Mouse (Mus musculus) neural tube, embryonic 12.5 days (tissue): ENCODE results near the gene Astn2. TPM values are rescaled to one million over a fixed set of nuclear protein-coding genes. Genes with fewer than 3 reads are reported as not detected.
A peak's percentile ranks its signal among the peaks of the same experiment; 100 is the strongest.

Experiments
- ATAC-seq: fragments of 200-750 bp; cut with Nextera tagmentation; 2 replicates; pipeline ENCODE4 v1.8.0; 2017; ENCODE audit warnings: low read depth, mild to moderate bottlenecking, moderate TSS enrichment, moderate library complexity; ENCODE audit not compliant: low FRiP score
- H3K27ac ChIP-seq: fragments of 300-500 bp; sonication (generic); 2 replicates; pipeline ENCODE4 v1.5.1; 2016
- H3K27me3 ChIP-seq: fragments of 300-500 bp; sonication (generic); replicated peaks from 2 replicates; pipeline ENCODE4 v1.6.1; 2016; ENCODE audit warnings: mild to moderate bottlenecking
- H3K36me3 ChIP-seq: fragments of 300-500 bp; sonication (generic); 2 replicates; pipeline ENCODE4 v1.6.1; 2016; ENCODE audit warnings: mild to moderate bottlenecking
- H3K4me1 ChIP-seq: fragments of 300-500 bp; sonication (generic); 2 replicates; pipeline ENCODE4 v1.6.1; 2016
- H3K4me2 ChIP-seq: fragments of 300-500 bp; sonication (generic); replicated peaks from 2 replicates; pipeline ENCODE4 v1.6.1; 2016; ENCODE audit warnings: mild to moderate bottlenecking
- H3K4me3 ChIP-seq: fragments of 300-500 bp; sonication (generic); 2 replicates; pipeline ENCODE4 v1.5.1; 2016
- H3K9ac ChIP-seq: fragments of 300-500 bp; sonication (generic); 2 replicates; pipeline ENCODE4 v1.6.1; 2016; ENCODE audit warnings: mild to moderate bottlenecking
- H3K9me3 ChIP-seq: fragments of 300-500 bp; sonication (generic); 2 replicates; pipeline ENCODE4 v1.6.1; 2016; ENCODE audit warnings: mild to moderate bottlenecking
- WGBS: fragments of 180-500 bp; shearing (Covaris S2); methylation state at CpG from one replicate; pipeline ENCODE4 v1.1.7; 2016; 5-methylcytosine and 5-hydroxymethylcytosine counted together
- polyA plus RNA-seq: library from polyadenylated mRNA; unstranded; fragments of >200 nt; fragmentation: Nextera tagmentation; extraction: Ambion mirVana; gene quantifications from 2 replicates; pipeline ENCODE4 v1.2.1, GENCODE M21; 2016

The Astn2 gene
- polyA plus RNA-seq, 1 experiment from 2014 or later: 1.9 TPM

DNA sequence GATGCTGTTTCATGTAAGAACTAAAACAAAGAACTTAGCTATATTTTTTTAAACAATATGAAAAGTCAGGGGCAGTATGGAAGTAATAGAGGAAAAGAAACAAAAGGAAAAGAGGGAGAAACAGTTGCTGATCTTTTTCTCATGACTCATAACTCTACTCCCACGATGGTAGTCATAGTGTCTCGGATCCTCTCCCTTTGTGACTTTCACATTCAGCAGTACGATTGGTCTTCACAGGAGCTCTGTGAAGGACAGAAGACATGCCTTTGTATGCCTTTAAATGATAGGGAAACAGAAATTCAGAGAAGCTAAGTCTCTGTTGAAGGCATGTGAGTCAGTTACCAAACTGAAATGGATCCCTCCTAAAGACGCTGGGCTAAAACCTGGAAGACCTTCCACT lies 173.7 kb downstream of the Astn2 start:
- no peak overlapping the region for H3K27ac ChIP-seq
- 89% methylated on average over 4 of the region's 4 CpGs for WGBS
- H3K36me3 ChIP-seq: no peaks in the 10 kb centered on the region
- H3K4me1 ChIP-seq: no peaks in the 10 kb centered on the region
- no peak overlapping the region for H3K4me3 ChIP-seq
- no peak overlapping the region for H3K9ac ChIP-seq
- ATAC-seq: no peak
- no peak overlapping the region for H3K4me2 ChIP-seq
- H3K9me3 ChIP-seq: no peaks in the 10 kb centered on the region
- no peaks in the 10 kb centered on the region for H3K27me3 ChIP-seq

DNA sequence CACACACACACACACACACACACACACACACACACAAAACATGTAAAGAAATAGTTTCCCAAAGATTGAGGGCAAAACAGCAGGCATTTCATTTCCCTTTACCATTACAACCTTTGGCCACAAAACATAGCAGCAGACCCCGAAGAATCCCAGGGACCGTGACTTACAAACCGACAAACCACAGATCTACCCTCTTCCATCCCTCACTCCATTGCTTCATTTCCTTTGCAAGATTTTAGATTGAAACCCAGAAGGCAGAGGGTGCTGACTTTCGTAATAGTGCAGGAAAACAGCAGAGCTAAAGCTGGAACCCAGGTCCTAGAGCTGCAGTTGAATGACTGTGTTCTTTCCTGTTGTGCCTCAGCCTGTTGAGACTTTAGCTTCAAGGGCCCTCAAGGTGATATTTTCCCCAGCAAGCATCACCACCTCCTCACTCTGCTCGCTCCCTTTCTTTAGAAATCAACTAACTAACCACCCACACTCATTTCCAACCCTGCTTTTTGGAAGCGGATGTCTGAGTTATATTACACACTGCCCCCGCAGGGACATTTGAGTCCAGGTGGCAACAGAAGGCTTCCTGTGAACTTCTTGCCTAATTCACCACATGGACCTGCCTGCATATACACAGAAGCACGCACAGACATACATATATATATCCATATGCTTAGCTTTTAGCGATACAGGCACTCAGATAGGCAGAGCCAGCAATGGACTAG lies 181.7 kb downstream of the Astn2 start:
- ATAC-seq: no peak
- no peaks in the 10 kb centered on the region for H3K9me3 ChIP-seq
- H3K4me3 ChIP-seq: no peak overlapping the region
- WGBS: 91% methylated on average over 9 of the region's 9 CpGs
- H3K27ac ChIP-seq: no peak overlapping the region
- no peak overlapping the region for H3K9ac ChIP-seq
- no peaks in the 10 kb centered on the region for H3K36me3 ChIP-seq
- no peaks in the 10 kb centered on the region for H3K4me1 ChIP-seq
- no peak overlapping the region for H3K4me2 ChIP-seq
- no peaks in the 10 kb centered on the region for H3K27me3 ChIP-seq

DNA sequence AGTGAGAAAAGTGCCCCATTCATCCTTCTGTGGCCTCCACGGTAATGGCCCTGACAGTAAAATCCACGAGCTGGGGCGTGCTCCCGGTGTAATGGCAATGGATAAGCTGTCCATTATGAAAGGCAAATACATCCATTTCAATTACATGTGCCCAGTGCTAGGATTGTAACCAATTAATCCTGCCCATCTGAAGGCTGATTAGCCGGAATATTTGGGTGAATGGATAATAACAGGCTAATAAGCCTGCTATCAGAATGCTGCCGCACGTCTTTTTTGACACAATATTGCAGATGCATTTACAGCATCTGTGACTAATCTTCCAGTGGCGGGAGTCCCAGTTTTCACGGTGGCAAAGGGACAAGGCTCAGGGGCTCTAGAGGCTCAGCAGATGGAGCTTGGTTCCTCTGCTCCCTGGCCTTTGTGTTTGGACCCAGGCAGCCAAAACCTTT lies 189.2 kb downstream of the Astn2 start:
- no peak for ATAC-seq
- H3K4me2 ChIP-seq: no peak overlapping the region
- H3K4me1 ChIP-seq: no peaks in the 10 kb centered on the region
- H3K27me3 ChIP-seq: no peaks in the 10 kb centered on the region
- no peak overlapping the region for H3K27ac ChIP-seq
- H3K9me3 ChIP-seq: no peaks in the 10 kb centered on the region
- WGBS: 66% methylated on average over 9 of the region's 9 CpGs
- no peak overlapping the region for H3K9ac ChIP-seq
- H3K36me3 ChIP-seq: no peaks in the 10 kb centered on the region
- H3K4me3 ChIP-seq: no peak overlapping the region

DNA sequence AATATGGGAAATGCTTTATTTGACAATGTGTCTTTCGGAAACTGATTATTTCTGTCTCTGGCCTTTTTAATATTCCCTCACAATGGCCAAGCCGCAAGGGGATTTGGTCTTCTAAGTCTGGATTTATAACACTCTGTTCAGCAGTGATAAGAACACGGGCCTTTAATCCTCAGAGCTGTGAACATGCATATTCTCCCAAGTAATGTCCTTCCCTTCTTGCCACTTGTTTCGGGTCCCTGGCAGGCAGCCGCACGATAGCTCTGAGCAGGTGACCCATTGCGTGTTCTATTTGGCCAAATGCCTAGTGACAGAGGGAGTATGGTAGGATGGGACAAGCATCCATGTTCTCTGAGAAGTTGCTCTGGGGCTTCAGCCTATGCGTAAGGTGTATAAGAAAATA lies 214.8 kb downstream of the Astn2 start:
- no peak overlapping the region for H3K9ac ChIP-seq
- no peaks in the 10 kb centered on the region for H3K4me1 ChIP-seq
- H3K27me3 ChIP-seq: no peaks in the 10 kb centered on the region
- no peak for ATAC-seq
- no peak overlapping the region for H3K4me3 ChIP-seq
- H3K4me2 ChIP-seq: no peak overlapping the region
- no peaks in the 10 kb centered on the region; the same call in 1 of the 2 replicates for H3K36me3 ChIP-seq
- no peak overlapping the region for H3K27ac ChIP-seq
- H3K9me3 ChIP-seq: no peaks in the 10 kb centered on the region
- 92% methylated on average over 8 of the region's 8 CpGs for WGBS

DNA sequence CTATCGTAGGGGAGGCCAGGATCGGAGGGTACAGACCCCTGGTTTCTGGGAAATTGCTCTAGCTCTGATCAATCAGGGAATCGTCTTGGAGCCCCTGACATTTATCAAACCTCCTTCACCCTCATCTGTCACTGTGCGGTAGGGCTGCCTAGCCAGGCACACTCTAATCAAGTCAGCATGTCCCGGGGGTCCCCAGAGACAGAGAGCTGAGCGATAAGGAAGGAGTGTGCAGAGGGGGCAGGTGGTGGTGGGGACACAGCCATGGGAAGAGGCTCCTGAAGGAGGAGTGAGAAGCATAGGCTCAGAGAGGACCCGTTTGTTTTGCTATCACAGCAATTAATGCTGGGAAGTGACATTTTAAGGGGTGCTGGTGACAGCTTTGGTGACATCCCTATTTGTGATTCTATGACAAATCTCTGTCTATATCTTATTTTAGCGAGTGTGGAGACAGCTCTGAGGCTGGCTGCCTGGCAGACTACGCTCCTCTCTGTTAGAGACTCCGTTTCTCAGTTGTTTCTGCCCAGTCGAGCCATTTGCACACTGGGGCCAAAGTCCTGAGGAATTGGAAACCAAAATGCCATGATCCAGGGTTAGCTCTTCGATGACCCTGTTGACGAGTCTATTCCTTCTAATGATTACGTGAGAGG lies 228.4 kb downstream of the Astn2 start:
- Histone ChIP-seq H3K36me3 (no peaks in the 10 kb centered on the region), H3K27me3 (no peaks in the 10 kb centered on the region), H3K9me3 (no peaks in the 10 kb centered on the region), H3K9ac (no peak overlapping the region), H3K27ac (no peak overlapping the region), H3K4me1 (no peaks in the 10 kb centered on the region), H3K4me3 (no peak overlapping the region), H3K4me2 (no peak overlapping the region)
- 72% methylated on average over 14 of the region's 14 CpGs for WGBS
- ATAC-seq: no peak

DNA sequence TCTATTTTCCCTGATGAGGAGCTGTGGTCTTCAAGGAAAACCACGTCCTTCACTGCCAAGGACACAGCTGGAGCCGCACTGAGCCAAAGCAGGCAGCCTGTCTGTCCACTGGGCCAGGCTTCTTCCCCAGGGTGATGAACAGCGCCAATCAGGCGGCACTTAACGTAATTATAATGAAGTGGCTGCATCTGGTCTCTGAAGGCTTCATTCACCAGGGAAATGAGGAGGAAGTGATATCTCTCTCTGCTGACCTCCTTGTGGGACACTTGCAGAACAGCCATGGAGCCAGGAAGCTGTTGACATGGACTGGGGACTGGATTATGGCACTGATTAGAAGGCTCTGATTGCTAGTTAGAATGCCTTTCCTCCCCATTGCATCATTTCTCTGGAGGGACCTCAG lies 232.8 kb downstream of the Astn2 start:
- peaks cover 9% of the 10 kb centered on the region for H3K4me1 ChIP-seq
- H3K9me3 ChIP-seq: no peaks in the 10 kb centered on the region
- H3K27ac ChIP-seq: no peak overlapping the region
- H3K4me2 ChIP-seq: no peak overlapping the region
- no peak for ATAC-seq
- H3K9ac ChIP-seq: no peak overlapping the region
- WGBS: 57% methylated on average over 5 of the region's 5 CpGs
- H3K36me3 ChIP-seq: no peaks in the 10 kb centered on the region
- no peak overlapping the region for H3K4me3 ChIP-seq
- H3K27me3 ChIP-seq: no peaks in the 10 kb centered on the region

DNA sequence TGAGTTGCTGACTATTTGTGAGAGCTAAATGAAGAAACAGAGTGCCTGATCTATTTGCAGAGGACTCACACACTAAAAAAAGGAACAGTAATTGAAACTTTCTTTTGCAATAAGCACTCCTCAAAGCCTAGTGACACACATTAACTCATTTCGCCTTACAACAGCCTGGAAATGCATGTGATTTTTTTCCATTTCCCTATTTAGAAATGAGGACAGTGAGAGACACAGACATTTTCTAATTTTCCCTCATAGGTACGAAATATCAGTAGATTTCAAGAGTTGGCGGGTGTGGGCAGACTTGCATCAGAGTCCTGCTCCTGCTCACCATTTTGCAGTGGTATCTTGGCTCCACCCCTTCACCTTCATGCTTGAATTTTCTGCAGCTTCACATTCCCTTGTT lies 233.6 kb downstream of the Astn2 start:
- Histone ChIP-seq H3K4me3 (no peak overlapping the region), H3K27ac (no peak overlapping the region), H3K27me3 (no peaks in the 10 kb centered on the region), H3K9me3 (no peaks in the 10 kb centered on the region), H3K9ac (no peak overlapping the region), H3K36me3 (no peaks in the 10 kb centered on the region), H3K4me1 (peaks cover 9% of the 10 kb centered on the region), H3K4me2 (no peak overlapping the region)
- 91% methylated on average over 3 of the region's 3 CpGs for WGBS
- ATAC-seq: no peak

DNA sequence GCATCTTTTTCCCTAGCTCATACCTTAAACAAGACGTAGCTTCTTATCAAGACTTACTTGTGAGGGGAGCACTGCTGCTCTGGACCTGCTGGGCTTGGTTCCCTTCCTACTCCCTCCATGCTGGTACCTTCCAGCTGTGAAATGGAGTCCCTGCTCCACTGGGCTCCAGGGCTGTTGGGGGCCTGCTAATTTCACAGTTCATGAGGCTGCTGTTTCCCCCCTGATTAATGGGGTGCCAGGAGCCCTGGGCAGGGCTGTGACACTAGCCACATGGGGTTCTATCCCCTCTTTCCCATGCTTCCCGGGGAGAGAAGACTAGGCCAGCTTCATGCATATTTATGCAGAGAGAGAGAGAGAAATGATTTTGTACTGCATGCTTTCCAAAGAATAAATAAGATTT lies 234.9 kb downstream of the Astn2 start:
- peaks cover 9% of the 10 kb centered on the region for H3K4me1 ChIP-seq
- peak; percentile 51; the same call in 1 of the 2 replicates for ATAC-seq
- 28% methylated on average over 2 of the region's 2 CpGs for WGBS
- no peak overlapping the region for H3K9ac ChIP-seq
- no peak overlapping the region for H3K27ac ChIP-seq
- H3K36me3 ChIP-seq: no peaks in the 10 kb centered on the region
- H3K4me2 ChIP-seq: no peak overlapping the region
- no peaks in the 10 kb centered on the region for H3K27me3 ChIP-seq
- H3K4me3 ChIP-seq: no peak overlapping the region
- no peaks in the 10 kb centered on the region for H3K9me3 ChIP-seq

DNA sequence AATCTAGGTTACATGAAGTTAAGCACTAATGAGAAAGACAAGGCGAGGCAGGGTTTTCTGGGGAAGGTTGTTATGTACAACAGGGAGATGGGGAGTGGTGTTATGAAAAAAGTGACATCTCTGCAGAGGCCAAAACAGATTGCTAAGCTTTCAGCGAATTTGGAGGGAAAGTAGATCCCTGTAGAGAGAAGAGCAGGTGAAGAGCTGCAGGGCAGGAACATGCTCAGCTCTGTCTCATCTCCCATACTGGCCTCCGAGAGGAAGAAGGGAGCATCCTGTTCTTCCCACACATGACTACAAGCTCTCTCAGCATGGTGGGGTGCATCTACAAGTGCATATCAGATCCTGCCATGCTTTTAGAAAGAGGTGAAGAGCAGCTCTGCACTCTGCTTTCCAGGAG lies 245.7 kb downstream of the Astn2 start:
- Histone ChIP-seq H3K36me3 (no peaks in the 10 kb centered on the region), H3K9me3 (no peaks in the 10 kb centered on the region), H3K27me3 (no peaks in the 10 kb centered on the region), H3K4me3 (no peak overlapping the region), H3K9ac (no peak overlapping the region), H3K27ac (no peak overlapping the region), H3K4me1 (no peaks in the 10 kb centered on the region), H3K4me2 (no peak overlapping the region)
- ATAC-seq: no peak
- WGBS: 85% methylated on average over 3 of the region's 3 CpGs

DNA sequence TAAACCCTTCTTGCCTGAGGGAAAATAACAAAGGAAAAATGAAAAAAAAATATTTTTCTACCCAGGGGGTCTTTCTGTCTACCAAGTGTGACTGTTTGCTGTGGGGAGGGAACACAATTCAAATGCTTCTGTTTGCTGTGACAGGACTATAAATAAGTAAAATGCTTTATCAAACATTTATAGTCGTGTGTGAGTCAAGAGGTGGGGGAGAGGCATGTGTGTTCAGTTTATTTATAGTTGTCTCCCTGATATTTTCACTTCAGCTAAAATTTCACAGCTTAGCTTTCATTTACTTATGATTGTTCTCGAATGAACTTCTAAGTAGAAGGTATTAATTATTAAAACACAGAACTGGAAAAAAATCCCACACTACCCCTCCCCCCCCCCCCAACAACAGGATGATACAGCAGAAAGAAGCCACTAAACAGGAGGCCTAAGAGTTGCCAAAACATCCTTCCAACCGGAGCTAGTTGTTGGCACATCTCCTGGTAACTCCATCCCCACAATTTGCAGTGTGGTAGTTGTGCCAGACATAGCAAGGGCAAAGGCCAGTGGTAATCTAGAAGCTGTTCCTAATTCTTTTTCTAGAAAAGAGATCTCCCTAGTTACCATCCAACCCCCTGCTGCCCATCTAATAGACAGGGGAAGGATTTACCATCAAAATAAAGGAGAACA lies 246.8 kb downstream of the Astn2 start:
- Histone ChIP-seq H3K4me2 (no peak overlapping the region), H3K27ac (no peak overlapping the region), H3K9ac (no peak overlapping the region), H3K4me1 (no peaks in the 10 kb centered on the region), H3K36me3 (no peaks in the 10 kb centered on the region), H3K4me3 (no peak overlapping the region), H3K9me3 (no peaks in the 10 kb centered on the region), H3K27me3 (no peaks in the 10 kb centered on the region)
- 62% methylated on average over 3 of the region's 3 CpGs for WGBS
- no peak for ATAC-seq

DNA sequence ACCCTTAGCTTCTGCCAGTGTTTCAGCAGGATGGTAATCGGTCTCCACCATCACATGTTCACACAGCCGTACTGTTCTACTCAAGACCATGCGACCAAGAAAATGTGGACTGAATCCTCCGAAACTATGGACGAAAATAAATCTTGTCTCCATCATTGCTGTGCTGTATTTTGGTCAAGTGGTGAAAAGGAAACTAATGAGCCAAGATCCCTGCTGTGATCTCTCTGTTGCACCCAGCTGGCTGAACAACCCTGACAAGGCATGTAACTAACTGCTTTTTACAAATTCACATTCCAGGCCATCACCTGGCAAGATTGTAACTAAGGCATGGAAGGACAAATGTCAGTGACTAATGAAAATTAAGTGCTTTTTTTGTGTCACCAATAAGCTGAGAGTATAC lies 257.9 kb downstream of the Astn2 start:
- no peak overlapping the region for H3K4me3 ChIP-seq
- no peak overlapping the region for H3K27ac ChIP-seq
- no peaks in the 10 kb centered on the region for H3K9me3 ChIP-seq
- WGBS: 62% methylated on average over 5 of the region's 5 CpGs
- H3K9ac ChIP-seq: no peak overlapping the region
- no peak for ATAC-seq
- H3K27me3 ChIP-seq: no peaks in the 10 kb centered on the region
- no peaks in the 10 kb centered on the region for H3K4me1 ChIP-seq
- no peak overlapping the region for H3K4me2 ChIP-seq
- H3K36me3 ChIP-seq: no peaks in the 10 kb centered on the region

DNA sequence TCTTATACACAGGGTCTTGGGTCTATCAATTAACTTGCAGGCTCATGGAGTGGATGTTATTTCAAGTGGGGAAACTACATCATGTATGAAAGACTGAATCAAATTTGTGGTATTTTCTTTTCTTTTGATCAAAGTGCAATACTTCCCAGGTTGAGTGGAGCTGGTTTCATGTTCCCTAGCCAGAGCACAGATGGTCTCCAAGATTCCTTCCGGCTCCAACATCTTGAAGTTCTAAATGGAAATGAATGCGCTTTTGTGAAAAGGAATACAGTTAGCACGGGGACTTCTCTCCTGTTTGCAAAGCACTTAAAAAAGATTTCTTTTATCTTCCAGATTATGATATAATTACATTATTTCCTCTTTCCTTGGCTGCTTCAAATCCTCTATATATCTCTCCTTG lies 278.2 kb downstream of the Astn2 start:
- Histone ChIP-seq H3K4me3 (no peak overlapping the region), H3K9ac (no peak overlapping the region), H3K9me3 (no peaks in the 10 kb centered on the region), H3K27me3 (no peaks in the 10 kb centered on the region), H3K4me2 (no peak overlapping the region), H3K27ac (no peak overlapping the region), H3K36me3 (no peaks in the 10 kb centered on the region), H3K4me1 (no peaks in the 10 kb centered on the region)
- WGBS: 84% methylated on average over 3 of the region's 3 CpGs
- no peak for ATAC-seq
